Mouse (Mus musculus): ENCODE results near the gene Cyp3a16. TPM values are rescaled to one million over a fixed set of nuclear protein-coding genes. Genes with fewer than 3 reads are reported as not detected.
"Not testable (repeated sequence)": the region's sequence is repeated elsewhere in the genome, so short reads cannot be mapped to it uniquely, and the experiment has no call there.

The Cyp3a16 gene
- polyA plus RNA-seq (2015; fragmentation: Nextera tagmentation; extraction: Ambion mirVana): not detected in 2 replicates

GRCm38 (mm10) chr5:145469623-145470022, at the start of gene Cyp3a16:
TSS of gene Cyp3a16 (minus strand) at chr5:145469723.
- not testable (repeated sequence) for H3K4me3 ChIP-seq; H3K27ac ChIP-seq; H3K4me2 ChIP-seq; H3K4me1 ChIP-seq; H3K27me3 ChIP-seq; H3K9ac ChIP-seq; H3K9me3 ChIP-seq; ATAC-seq (ENCODE audit: borderline replicate concordance, extremely low read depth, low FRiP score, low TSS enrichment); H3K36me3 ChIP-seq
- WGBS: 65% methylated on average over 2 of the region's 2 CpGs

DNA sequence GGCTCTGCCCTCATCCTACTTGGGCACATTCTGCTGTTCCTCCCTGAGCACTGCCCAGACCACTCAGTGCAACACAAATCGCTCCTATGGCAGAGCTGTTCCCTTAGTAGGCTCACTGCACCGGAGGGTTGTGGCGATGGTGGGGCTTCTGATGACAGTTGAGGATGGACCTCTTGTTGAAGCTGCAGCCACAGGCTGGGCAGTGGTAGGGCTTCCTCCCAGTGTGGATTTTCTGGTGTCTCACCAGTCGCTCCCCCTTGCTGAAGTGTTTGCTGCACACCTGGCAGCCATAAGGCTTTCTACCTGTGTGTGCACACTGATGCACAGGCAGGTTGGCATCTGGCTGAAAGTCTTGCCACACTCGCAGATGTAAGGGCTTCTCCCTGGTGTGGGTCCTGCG, 20.8 kb upstream of the Cyp3a16 start:
- Histone ChIP-seq H3K4me3 (no peak overlapping the region), H3K27ac (no peak overlapping the region), H3K9ac (no peak overlapping the region), H3K27me3 (no peaks in the 10 kb centered on the region), H3K36me3 (no peaks in the 10 kb centered on the region), H3K9me3 (no peaks in the 10 kb centered on the region), H3K4me1 (no peaks in the 10 kb centered on the region), H3K4me2 (no peak overlapping the region)
- no CpG with 5 or more reads among the region's 6 CpGs for WGBS
- no peak for ATAC-seq (ENCODE audit: borderline replicate concordance, extremely low read depth, low FRiP score, low TSS enrichment)

DNA sequence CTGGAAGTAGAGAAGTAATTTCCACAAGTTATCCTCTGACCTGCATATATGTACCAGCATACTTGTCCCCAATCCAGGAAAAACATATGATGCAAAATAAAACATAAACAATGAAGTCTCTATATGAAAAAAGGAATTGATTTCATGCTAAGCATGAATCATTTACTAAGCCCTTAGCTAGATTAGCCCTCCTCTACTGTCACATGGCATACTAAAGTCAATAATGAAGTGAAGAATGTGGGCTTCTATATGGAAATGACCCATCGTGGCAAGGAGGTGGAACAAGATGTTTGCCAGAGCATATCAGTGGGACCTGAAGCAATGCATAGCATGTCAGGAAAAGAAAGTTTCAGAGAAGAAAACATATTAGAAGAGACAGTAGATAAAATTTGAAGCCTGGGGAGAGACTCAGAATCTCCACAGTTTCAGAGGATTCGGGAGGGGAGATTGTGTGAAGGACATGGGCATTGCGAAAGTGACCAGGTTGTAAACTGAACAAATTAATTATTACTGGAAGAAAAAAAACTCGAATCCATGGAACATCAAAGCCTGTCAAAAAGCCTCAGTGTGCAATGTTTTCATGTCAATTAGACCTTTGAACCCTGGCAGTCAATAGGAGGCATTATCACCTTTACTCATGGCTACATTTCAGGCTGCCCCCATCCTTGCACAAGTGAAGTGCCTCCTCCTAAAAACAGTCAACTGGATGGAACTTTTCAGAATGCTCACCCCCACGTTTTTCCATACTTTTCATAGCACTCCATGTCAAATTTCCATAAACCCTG, 5.0 kb downstream of the Cyp3a16 start:
- ATAC-seq (ENCODE audit: borderline replicate concordance, extremely low read depth, low FRiP score, low TSS enrichment): no peak
- H3K36me3 ChIP-seq: no peaks in the 10 kb centered on the region
- no peaks in the 10 kb centered on the region for H3K27me3 ChIP-seq
- H3K4me3 ChIP-seq: no peak overlapping the region
- no peak overlapping the region for H3K9ac ChIP-seq
- 56% methylated on average over 5 of the region's 5 CpGs for WGBS
- no peak overlapping the region for H3K27ac ChIP-seq
- H3K9me3 ChIP-seq: peaks cover 4% of the 10 kb centered on the region; the same call in 1 of the 2 replicates
- no peaks in the 10 kb centered on the region for H3K4me1 ChIP-seq
- H3K4me2 ChIP-seq: no peak overlapping the region

GRCm38 (mm10) chr5:145462321-145462720, 7.2 kb downstream of the Cyp3a16 start:
- Histone ChIP-seq H3K4me1 (no peaks in the 10 kb centered on the region), H3K4me2 (no peak overlapping the region), H3K27me3 (no peaks in the 10 kb centered on the region), H3K4me3 (no peak overlapping the region), H3K27ac (no peak overlapping the region), H3K9me3 (peaks cover 4% of the 10 kb centered on the region; the same call in 1 of the 2 replicates), H3K9ac (no peak overlapping the region), H3K36me3 (no peaks in the 10 kb centered on the region)
- WGBS: 77% methylated on average over 4 of the region's 4 CpGs
- no peak for ATAC-seq (ENCODE audit: borderline replicate concordance, extremely low read depth, low FRiP score, low TSS enrichment)

DNA sequence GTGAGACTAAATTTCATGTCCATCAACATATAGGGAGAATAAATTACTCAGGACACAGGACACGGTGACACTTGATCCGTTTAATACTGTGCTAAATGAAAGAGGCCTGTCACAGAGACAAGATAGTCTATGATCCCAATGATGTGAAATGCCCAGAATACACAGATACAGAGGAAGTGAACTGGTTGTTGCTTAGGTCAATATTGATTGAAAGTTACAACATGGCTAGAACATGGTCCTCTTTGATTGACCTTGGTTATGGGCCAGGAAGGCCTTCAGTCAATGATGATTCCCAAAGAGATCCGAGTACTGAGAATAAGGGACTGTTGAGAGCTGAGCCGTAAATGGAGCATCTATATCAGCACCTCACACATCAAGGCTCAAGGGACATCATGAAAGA, 15.1 kb downstream of the Cyp3a16 start:
- WGBS: 86% methylated on average over 4 of the region's 4 CpGs
- Histone ChIP-seq H3K9me3 (no peaks in the 10 kb centered on the region), H3K4me1 (no peaks in the 10 kb centered on the region), H3K4me3 (no peak overlapping the region), H3K27me3 (no peaks in the 10 kb centered on the region), H3K9ac (no peak overlapping the region), H3K4me2 (no peak overlapping the region), H3K27ac (no peak overlapping the region), H3K36me3 (no peaks in the 10 kb centered on the region)
- ATAC-seq (ENCODE audit: borderline replicate concordance, extremely low read depth, low FRiP score, low TSS enrichment): no peak

GRCm38 (mm10) chr5:145433688-145434087, 35.8 kb downstream of the Cyp3a16 start:
- no peak overlapping the region for H3K9ac ChIP-seq
- no peaks in the 10 kb centered on the region for H3K36me3 ChIP-seq
- ATAC-seq (ENCODE audit: borderline replicate concordance, extremely low read depth, low FRiP score, low TSS enrichment): no peak
- WGBS: 55% methylated on average over 1 of the region's 1 CpGs
- H3K4me2 ChIP-seq: no peak overlapping the region
- no peaks in the 10 kb centered on the region for H3K27me3 ChIP-seq
- H3K27ac ChIP-seq: no peak overlapping the region
- H3K9me3 ChIP-seq: no peaks in the 10 kb centered on the region
- no peaks in the 10 kb centered on the region for H3K4me1 ChIP-seq
- H3K4me3 ChIP-seq: no peak overlapping the region

GRCm38 (mm10) chr5:145431004-145431403, 38.5 kb downstream of the Cyp3a16 start:
- Histone ChIP-seq H3K27ac (no peak overlapping the region), H3K4me1 (no peaks in the 10 kb centered on the region), H3K36me3 (no peaks in the 10 kb centered on the region), H3K4me2 (no peak overlapping the region), H3K9me3 (no peaks in the 10 kb centered on the region), H3K4me3 (no peak overlapping the region), H3K27me3 (no peaks in the 10 kb centered on the region), H3K9ac (no peak overlapping the region)
- no peak for ATAC-seq (ENCODE audit: borderline replicate concordance, extremely low read depth, low FRiP score, low TSS enrichment)

DNA sequence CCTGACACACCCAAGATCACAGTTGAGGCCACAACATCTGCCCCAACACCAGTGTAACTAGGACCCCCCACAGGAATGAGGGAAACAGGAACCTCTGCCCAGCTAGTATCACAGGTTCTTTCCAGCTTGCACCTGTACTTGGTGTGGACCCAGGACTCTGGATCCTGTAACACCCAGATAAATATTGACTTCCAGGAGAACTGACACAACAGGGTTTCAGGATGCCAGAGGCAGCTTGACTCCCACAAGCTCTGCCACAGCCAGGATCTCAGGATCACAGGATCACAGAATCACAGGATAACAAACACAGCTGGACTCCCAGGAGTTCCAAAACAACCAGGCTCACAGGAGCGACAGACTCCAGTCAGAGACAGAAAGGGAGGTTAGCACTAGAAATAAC, 47.2 kb downstream of the Cyp3a16 start:
- Histone ChIP-seq H3K9me3 (0 out of 2 replicates have a peak, but pooled peaks cover 3% of the 10 kb centered on the region), H3K27me3 (no peaks in the 10 kb centered on the region), H3K4me3 (no peak overlapping the region), H3K9ac (no peak overlapping the region), H3K27ac (no peak overlapping the region), H3K36me3 (no peaks in the 10 kb centered on the region), H3K4me2 (no peak overlapping the region), H3K4me1 (no peaks in the 10 kb centered on the region)
- ATAC-seq (ENCODE audit: borderline replicate concordance, extremely low read depth, low FRiP score, low TSS enrichment): no peak
- 60% methylated on average over 1 of the region's 1 CpGs for WGBS

DNA sequence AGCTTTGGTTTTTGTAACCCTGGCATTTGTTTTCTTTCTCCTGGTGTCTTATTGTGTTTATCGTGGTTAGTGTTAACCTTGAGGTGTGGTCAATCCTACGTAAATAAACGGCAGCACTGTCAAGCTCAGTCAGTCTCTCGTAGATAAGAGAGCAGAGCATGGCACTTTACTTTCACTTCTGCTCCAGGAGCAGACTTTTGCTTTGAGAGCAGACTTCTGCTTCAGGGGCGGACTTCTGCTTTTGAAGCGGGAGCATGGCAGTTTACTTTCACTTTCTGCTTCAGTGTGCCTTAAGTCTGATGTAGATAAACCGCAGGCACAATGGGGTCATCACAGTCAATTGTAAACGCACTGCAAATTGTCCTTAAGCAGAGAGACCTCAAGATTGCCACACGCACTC, 54.1 kb downstream of the Cyp3a16 start:
- not testable (repeated sequence) for H3K4me2 ChIP-seq; H3K27ac ChIP-seq; ATAC-seq (ENCODE audit: borderline replicate concordance, extremely low read depth, low FRiP score, low TSS enrichment); H3K36me3 ChIP-seq; H3K9ac ChIP-seq; H3K4me3 ChIP-seq; H3K27me3 ChIP-seq; H3K4me1 ChIP-seq
- peaks cover 13% of the 10 kb centered on the region for H3K9me3 ChIP-seq
- WGBS: 81% methylated on average over 9 of the region's 9 CpGs

Other genes with a start within 250 kb of the Cyp3a16 start
- 30.3 and 32.2 TPM in 2 replicates for gene Zfp655, start 238.0 kb downstream of the Cyp3a16 start, polyA plus RNA-seq (2015; fragmentation: Nextera tagmentation; extraction: Ambion mirVana)
- 0.47 and 0.58 TPM in 2 replicates for gene Zscan25, start 189.2 kb downstream of the Cyp3a16 start, polyA plus RNA-seq (2015; fragmentation: Nextera tagmentation; extraction: Ambion mirVana)
- not detected in 2 replicates for gene Cyp3a57, start 124.4 kb downstream of the Cyp3a16 start, polyA plus RNA-seq (2015; fragmentation: Nextera tagmentation; extraction: Ambion mirVana)
- gene Cyp3a41b, start 115.0 kb upstream of the Cyp3a16 start, polyA plus RNA-seq (2015; fragmentation: Nextera tagmentation; extraction: Ambion mirVana): not detected in 2 replicates